Mouse (Mus musculus): ENCODE results near the gene Slc48a1.

Gene Slc48a1

GRCm38 (mm10) chr15:97778311-97779098 lies at the start of gene Slc48a1:
Gene Slc48a1 (plus strand): TSS chr15:97778520.
- DNase-seq (ENCODE audit: low spot score) = peak; percentile 64

- peak; percentile 72 for DNase-seq (ENCODE audit: low spot score)
Measured at GRCm38 (mm10) chr15:97728804-97729203, 49.5 kb upstream of the Slc48a1 start.

- no peak for DNase-seq (ENCODE audit: low spot score)
Measured at GRCm38 (mm10) chr15:97730365-97730764, 48.0 kb upstream of the Slc48a1 start.

GRCm38 (mm10) chr15:97731111-97731510 lies 47.2 kb upstream of the Slc48a1 start, which contains the start of gene Endou:
Gene Endou (minus strand): TSS chr15:97731339.
- no peak for DNase-seq (ENCODE audit: low spot score)

- DNase-seq (ENCODE audit: low spot score) = no peak
Measured at GRCm38 (mm10) chr15:97731988-97732387, 46.3 kb upstream of the Slc48a1 start.

- DNase-seq (ENCODE audit: low spot score) = no peak
Measured at GRCm38 (mm10) chr15:97738923-97739322, 39.4 kb upstream of the Slc48a1 start.

- no peak for DNase-seq (ENCODE audit: low spot score)
Measured at GRCm38 (mm10) chr15:97740283-97740732, 38.0 kb upstream of the Slc48a1 start.

GRCm38 (mm10) chr15:97741662-97742061 lies 36.7 kb upstream of the Slc48a1 start:
- no peak for DNase-seq (ENCODE audit: low spot score)

- DNase-seq (ENCODE audit: low spot score) = no peak
Measured at GRCm38 (mm10) chr15:97742074-97742473, 36.2 kb upstream of the Slc48a1 start.

- no peak for DNase-seq (ENCODE audit: low spot score)
Measured at GRCm38 (mm10) chr15:97742600-97742999, 35.7 kb upstream of the Slc48a1 start.

- no peak for DNase-seq (ENCODE audit: low spot score)
Measured at GRCm38 (mm10) chr15:97743210-97743609, 35.1 kb upstream of the Slc48a1 start.

- no peak for DNase-seq (ENCODE audit: low spot score)
Measured at GRCm38 (mm10) chr15:97743961-97744525, 34.3 kb upstream of the Slc48a1 start.

GRCm38 (mm10) chr15:97744930-97745329 lies 33.4 kb upstream of the Slc48a1 start:
- DNase-seq (ENCODE audit: low spot score) = no peak

- DNase-seq (ENCODE audit: low spot score) = peak; percentile 65
Measured at GRCm38 (mm10) chr15:97745331-97745730, 33.0 kb upstream of the Slc48a1 start.

- DNase-seq (ENCODE audit: low spot score) = no peak
Measured at GRCm38 (mm10) chr15:97746278-97746677, 32.0 kb upstream of the Slc48a1 start.

GRCm38 (mm10) chr15:97746748-97747147 lies 31.6 kb upstream of the Slc48a1 start:
- no peak for DNase-seq (ENCODE audit: low spot score)

- no peak for DNase-seq (ENCODE audit: low spot score)
Measured at GRCm38 (mm10) chr15:97747486-97747885, 30.8 kb upstream of the Slc48a1 start.

- DNase-seq (ENCODE audit: low spot score) = no peak
Measured at GRCm38 (mm10) chr15:97748309-97748708, 30.0 kb upstream of the Slc48a1 start.

GRCm38 (mm10) chr15:97748964-97749363 lies 29.4 kb upstream of the Slc48a1 start:
- DNase-seq (ENCODE audit: low spot score) = no peak

- no peak for DNase-seq (ENCODE audit: low spot score)
Measured at GRCm38 (mm10) chr15:97749397-97749796, 28.9 kb upstream of the Slc48a1 start.

GRCm38 (mm10) chr15:97749841-97750240 lies 28.5 kb upstream of the Slc48a1 start:
- no peak for DNase-seq (ENCODE audit: low spot score)

- peak; percentile 85 for DNase-seq (ENCODE audit: low spot score)
Measured at GRCm38 (mm10) chr15:97750697-97751096, 27.6 kb upstream of the Slc48a1 start.

GRCm38 (mm10) chr15:97751676-97752075 lies 26.6 kb upstream of the Slc48a1 start:
- DNase-seq (ENCODE audit: low spot score) = no peak

Data from adipocyte (in vitro differentiated cells).